Mouse (Mus musculus) lung, adult 2 months (tissue): ENCODE data around the gene Imp3. TPM values are rescaled to one million over a fixed set of nuclear protein-coding genes. Genes with fewer than 3 reads are reported as not detected.

Experiments
- DNase-seq: peaks from one replicate; pipeline ENCODE4 v3.0.0; 2022
- H3K4me1 ChIP-seq: fragments of 200-500 bp; 2 replicates; pipeline ENCODE4 v1.6.1; 2011; ENCODE audit warnings: low read length; ENCODE audit not compliant: control insufficient read depth, insufficient read depth
- H3K4me3 ChIP-seq: fragments of 200-500 bp; replicated peaks from 2 replicates; pipeline ENCODE3; 2011; ENCODE audit warnings: low read depth, mild to moderate bottlenecking, control low read depth, low read length; ENCODE audit errors: extremely low read depth
- CTCF ChIP-seq: fragments of 200-500 bp; IDR thresholded peaks from 2 replicates; pipeline ENCODE4 v1.5.1; 2011; ENCODE audit warnings: mild to moderate bottlenecking, low read length, control low read depth; ENCODE audit not compliant: insufficient read depth
- POLR2A ChIP-seq: fragments of 200-500 bp; IDR thresholded peaks from 2 replicates; pipeline ENCODE4 v1.6.1; 2011; ENCODE audit warnings: low read depth, mild to moderate bottlenecking, control low read depth, low read length, borderline replicate concordance; ENCODE audit errors: extremely low read depth
- WGBS: fragments of 180-500 bp; shearing (Covaris S2); methylation state at CpG from one replicate; pipeline ENCODE4 v1.1.7; 2018; 5-methylcytosine and 5-hydroxymethylcytosine counted together
- polyA plus RNA-seq: library from polyadenylated mRNA; depleted of rRNA; stranded (reverse); fragments of >200 nt; gene quantifications from 2 replicates; pipeline ENCODE4 v1.2.3, GENCODE M21; 2012

The Imp3 gene
- polyA plus RNA-seq, 1 experiment, result 195 TPM

DNA sequence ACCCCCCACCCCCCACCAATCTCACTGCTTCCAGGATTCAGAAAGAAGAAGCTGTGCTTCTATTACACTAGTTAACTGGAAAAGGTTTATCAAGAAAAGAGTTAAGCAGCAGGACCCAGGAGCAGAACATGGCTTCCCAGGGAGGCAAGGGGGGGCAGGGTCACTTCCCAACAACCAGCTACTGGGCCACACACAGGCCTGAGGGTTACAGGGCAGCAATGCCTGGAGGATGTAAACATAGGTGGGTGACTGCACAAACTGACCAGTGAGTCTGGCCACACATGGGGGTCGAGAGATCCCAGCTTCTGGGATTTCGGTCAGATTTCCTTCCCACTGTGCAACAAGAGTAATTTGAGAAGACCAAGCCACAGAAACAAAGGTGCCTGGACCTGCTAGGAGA is 20.1 kb upstream of the Imp3 start:
- no peak for TF ChIP-seq CTCF
- no peak for TF ChIP-seq POLR2A
- H3K4me1 ChIP-seq, result no peaks in the 10 kb centered on the region
- 84% methylated on average over 2 of the region's 2 CpGs for WGBS
- DNase-seq, result no peak
- H3K4me3 ChIP-seq, result no peak overlapping the region

DNA sequence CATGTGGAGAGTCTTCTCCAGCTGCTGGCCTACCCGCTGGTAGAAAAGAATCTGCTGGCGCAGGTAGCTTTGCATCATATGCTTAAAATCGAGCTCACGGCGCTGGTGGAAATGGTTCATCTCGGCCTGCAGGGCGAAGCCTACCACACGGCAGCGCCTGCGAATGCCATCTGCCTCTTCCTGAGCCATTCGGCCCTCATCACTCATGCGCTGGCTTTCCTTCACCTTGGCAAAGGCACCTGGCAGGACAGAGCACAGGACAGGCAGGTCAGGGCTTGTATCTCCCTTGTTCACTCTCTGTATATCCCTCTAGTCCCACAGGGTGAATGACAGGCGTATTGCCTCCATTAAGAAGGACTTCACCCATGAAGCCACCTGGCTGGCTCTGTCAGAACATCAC is 18.8 kb upstream of the Imp3 start:
- TF ChIP-seq CTCF, result no peak
- no peak for TF ChIP-seq POLR2A
- Histone ChIP-seq H3K4me3 (no peak overlapping the region), H3K4me1 (peaks cover 7% of the 10 kb centered on the region)
- no peak for DNase-seq
- WGBS, result 93% methylated on average over 13 of the region's 13 CpGs

DNA sequence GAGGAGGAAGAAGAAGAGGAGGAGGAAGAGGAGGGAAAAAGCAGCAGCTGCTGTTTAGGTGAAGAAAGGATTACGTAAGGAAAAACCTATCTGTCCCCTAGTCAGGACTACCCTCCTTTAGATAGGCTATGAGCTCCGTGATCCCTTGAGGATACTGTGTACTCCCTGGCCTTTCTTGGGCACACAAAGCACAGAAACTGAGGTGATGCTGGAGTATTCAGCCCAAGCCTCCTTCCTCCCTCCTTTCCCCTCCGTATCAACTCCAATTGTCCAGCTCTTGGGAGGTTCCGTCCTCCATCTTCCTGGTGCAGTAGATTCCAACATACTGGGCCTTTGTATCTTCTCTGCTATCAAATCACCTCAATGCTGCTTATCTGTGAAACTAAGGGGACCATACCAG is 14.5 kb upstream of the Imp3 start:
- H3K4me3 ChIP-seq, result no peak overlapping the region
- DNase-seq, result no peak
- peaks cover 35% of the 10 kb centered on the region for H3K4me1 ChIP-seq
- WGBS, result 67% methylated on average over 4 of the region's 4 CpGs
- no peak for TF ChIP-seq CTCF
- TF ChIP-seq POLR2A, result no peak

DNA sequence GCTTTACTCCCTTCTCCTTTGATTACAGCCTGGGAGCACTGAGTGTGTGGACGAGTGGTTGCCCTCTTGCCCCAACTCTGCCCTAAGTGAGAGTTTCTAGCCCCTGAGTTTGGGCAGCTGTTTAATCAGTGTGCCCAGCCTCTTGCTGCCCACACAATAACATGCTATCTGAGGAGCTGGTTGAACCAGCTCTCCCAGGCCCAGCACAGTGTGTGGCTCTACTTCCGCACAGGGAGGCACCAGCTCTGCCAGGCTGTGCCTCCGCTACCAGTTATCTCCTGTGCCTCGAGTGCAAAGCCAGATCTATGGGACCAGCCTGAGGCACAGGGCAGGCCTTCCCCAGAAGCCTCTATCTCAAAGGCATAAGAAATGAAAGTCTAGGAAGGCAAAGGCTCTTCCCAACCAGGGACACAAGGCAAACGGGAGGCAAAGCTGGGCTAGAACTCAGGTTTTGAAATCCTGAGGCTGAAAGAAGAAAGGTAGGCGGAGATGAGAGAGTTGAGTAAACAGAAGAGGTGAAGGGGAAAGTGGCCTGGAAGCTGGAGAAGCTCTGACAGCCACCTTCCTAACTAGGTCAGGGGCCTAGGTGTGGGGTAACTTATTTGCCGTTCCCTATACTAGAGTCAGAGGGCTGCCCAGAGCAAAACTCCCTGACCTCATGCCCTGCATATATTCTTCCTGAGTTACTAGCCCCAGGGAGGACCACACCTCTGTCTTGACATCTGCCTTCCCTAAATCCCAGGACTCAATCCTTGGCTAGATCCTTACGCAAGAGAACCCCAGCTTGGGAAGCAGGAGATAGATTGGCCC is 13.2 kb upstream of the Imp3 start:
- Histone ChIP-seq H3K4me1 (peaks cover 37% of the 10 kb centered on the region), H3K4me3 (peak overlapping the region; percentile 51)
- TF ChIP-seq CTCF, result no peak
- TF ChIP-seq POLR2A, result no peak
- no peak for DNase-seq
- 39% methylated on average over 8 of the region's 8 CpGs for WGBS

DNA sequence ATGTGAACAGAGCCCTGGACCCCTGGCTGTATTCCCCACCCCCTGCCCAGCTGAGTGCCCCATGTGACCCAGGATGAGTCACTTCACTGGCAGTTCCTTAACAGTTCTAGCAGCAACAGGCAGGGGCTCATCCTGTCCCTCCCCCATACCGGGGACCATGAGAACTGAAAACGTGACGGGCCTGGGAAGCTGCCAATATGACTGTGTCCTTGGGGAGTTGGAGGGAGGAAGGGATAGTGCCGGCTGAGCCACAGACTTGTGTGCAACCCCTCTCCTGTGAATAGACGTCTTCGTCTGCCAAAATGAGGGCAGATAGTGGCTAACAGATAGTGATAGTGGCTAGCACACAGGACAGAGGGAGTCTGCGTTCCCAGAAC is 12.6 kb upstream of the Imp3 start:
- Histone ChIP-seq H3K4me3 (peak overlapping the region; percentile 51), H3K4me1 (peaks cover 37% of the 10 kb centered on the region)
- TF ChIP-seq POLR2A (peak; percentile 52; the same call in 1 of the 2 replicates), CTCF (no peak)
- WGBS, result 5% methylated on average over 7 of the region's 7 CpGs
- DNase-seq, result peak; percentile 72

DNA sequence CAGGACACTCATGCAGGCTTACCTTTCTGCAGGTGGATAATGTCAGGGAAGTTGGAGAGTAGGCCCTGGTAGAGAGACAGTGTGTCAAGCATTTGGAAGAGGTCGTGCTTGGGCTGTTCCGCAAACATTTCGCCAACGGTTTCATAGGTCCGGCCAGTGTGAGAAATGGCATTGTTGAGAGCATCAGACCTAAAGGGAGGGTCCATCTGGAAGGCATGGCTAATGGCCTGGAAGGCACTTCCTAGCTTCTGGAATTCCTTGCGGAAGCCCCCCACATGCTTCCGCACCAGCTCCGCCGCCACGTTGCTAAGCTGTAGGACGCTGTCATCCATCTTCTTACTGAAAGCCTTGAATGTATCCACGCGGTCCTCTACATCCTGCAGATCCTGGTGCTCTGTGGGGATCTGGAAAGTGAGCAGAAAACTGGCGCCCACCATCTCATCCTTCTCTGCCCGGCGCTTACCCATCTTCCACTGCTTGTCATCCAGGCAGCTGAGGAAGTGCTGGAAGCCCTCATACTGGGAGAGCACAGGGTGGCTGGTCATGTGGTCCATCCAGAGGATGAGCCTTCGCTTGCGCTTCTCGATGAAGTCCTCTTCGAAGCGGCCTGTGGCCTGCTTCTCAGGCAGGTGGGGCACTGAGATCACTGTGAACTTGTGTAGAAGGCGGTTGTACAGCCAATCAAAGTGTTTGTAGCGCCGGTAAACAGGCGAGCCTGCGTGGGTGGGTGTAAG is 11.8 kb upstream of the Imp3 start:
- TF ChIP-seq POLR2A, result no peak
- no peak for TF ChIP-seq CTCF
- no peak for DNase-seq
- H3K4me1 ChIP-seq, result peaks cover 37% of the 10 kb centered on the region

DNA sequence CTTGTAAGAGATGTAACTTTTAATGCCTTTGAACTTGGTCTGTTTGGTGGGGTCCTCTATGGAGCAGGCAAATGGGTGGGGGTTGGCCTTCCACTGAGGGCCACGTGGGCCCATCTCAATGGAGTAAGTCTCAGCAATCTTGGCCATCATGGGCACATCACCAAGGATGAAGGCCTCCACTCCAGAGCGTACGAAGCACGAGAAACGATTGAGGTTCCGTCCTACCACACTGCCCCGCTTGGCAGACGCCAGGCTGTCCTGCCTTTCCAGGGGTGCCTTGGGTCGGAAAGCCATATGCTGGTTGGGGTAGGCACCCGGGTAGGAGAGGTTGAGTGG is 11.3 kb upstream of the Imp3 start:
- H3K4me3 ChIP-seq, result peak overlapping the region; percentile 16
- DNase-seq, result no peak
- peaks cover 37% of the 10 kb centered on the region for H3K4me1 ChIP-seq
- WGBS, result 89% methylated on average over 10 of the region's 10 CpGs
- TF ChIP-seq POLR2A (no peak), CTCF (no peak)

More for the DNA sequence above, 11.8 kb upstream of the Imp3 start:
- WGBS, result 58% methylated on average over 26 of the region's 26 CpGs
- peak overlapping the region; percentile 42 for H3K4me3 ChIP-seq

DNA sequence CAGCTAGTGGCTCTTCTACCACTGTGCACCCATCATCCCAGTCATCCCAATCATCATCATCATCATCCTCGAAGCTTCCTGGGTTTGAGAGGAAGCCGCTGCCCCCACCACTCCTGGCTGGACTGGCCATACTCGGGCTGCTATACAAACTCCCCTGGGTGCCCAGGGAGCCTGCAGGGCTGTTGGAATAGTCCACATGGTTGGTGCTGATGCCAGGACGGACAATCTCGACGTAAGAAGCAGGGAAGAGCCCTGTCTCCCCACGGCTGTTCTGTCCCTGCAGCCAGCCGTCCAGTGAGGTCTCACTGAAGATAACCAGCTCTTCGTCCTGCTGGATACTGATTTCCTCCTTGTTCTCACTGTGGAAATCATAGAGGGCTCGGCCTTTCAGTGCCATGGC is 10.9 kb upstream of the Imp3 start:
- DNase-seq, result no peak
- TF ChIP-seq POLR2A, result no peak
- TF ChIP-seq CTCF, result no peak
- Histone ChIP-seq H3K4me3 (peak overlapping the region; percentile 76), H3K4me1 (peaks cover 37% of the 10 kb centered on the region)
- 66% methylated on average over 10 of the region's 10 CpGs for WGBS

DNA sequence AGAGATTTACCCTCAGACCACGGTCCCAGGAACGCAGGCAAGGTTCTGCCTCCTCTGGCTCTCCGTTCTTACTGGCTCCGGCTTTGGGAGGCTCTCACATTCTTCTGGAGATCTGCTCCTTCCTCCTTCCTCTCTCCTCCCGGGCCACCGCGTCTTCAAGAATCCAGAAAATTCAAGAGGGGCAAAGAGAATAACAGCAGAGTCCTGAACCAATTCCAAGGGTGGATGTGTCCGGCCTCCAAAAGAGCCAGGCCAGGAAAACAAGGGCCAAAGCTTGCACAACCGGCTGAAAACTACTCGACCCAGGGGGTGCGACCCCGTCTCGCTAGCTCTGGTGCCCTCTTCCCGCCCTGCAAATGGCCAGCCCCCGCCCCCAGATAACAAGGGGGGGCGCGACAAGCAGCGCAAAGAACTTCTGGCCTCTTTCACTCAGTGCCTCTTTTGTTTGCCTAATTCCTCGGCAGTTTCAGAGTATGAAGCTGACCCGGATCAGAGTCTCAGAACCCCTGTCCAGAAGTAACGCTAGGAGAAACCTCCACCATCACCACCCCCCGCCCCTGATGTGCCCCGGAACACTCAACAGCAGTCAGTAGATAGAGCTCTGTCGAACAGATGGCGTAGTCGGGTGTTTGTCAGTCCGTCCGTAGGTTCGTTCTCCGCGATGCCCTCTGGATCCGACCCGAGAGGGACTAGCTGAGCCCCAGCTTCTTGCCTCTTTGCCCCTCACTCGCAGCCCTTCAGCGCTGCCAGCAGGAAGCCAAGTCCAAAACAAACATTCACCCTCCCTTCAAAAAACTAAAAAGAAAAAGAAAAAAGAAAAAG is 9.9 kb upstream of the Imp3 start:
- H3K4me3 ChIP-seq, result peak overlapping the region; percentile 76
- H3K4me1 ChIP-seq, result peaks cover 37% of the 10 kb centered on the region
- 1% methylated on average over 35 of the region's 35 CpGs for WGBS
- TF ChIP-seq POLR2A, result peak; percentile 60; the same call in 1 of the 2 replicates
- no peak for TF ChIP-seq CTCF
- DNase-seq, result peak; percentile 67

DNA sequence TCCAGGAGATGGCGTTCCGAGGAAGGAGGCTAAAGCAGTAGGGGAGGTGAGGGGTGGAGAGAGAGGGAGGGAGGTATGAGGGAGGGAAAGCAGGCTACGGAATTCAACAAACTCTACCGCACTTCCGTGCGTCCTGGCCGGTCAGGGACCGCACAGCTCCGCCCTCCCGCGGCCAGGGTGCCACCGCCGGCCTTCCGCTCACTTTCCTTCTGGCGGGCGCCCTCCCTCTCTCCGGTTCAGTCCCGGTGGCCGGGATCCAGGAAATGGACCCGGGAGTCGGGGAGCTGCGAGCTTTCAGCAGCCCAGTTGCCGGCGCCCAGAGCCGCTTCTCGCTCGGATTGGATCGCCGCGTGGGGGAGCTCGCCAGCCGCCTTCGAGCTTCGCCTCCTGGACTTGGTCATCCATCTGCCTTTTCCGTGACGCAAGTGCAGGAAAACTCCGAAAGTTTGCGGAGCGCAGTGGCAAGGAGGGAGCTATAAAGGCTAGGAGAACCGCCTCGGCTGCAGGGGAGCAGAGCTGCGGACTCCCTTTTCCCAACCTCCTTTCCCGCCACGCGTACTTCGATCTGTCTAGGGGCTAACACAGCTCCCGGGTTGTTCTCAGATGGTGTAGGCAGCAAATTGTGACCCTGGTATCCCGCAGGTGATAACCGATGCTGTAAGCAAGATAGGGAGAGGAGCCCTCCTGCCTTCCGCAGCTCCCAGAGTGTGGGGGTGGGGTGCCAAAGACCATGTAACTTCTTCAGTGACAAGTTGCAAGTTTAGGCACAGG is 9.0 kb upstream of the Imp3 start, which contains the start of gene Snx33:
Gene Snx33 (minus strand): TSS at position 331 of the 771 bp plus-strand sequence.
- under 1% methylated on average over 50 of the region's 50 CpGs for WGBS
- H3K4me1 ChIP-seq, result peaks cover 31% of the 10 kb centered on the region
- peak within 1 kb of the TSS; percentile 79 for H3K4me3 ChIP-seq
- peak; percentile 95 for DNase-seq
- TF ChIP-seq POLR2A (peak; percentile 72; the same call in 1 of the 2 replicates), CTCF (peak; percentile 42)
